ENCODE assay signal across 8 mouse cellular contexts in genomic region chr13:112771447-112772208, GRCm38 (mm10). TPM values are rescaled to one million over a fixed set of nuclear protein-coding genes. Genes with fewer than 3 reads are reported as not detected.
DNase-seq lines count a peak whose midpoint lies in the region; ATAC-seq lines count a peak whose summit lies in the region.
"Had no signal": no experiment of that assay in that cellular context is flagged by ENCODE, and none has a peak within 500 bp of the region (broad histone marks: within the 10 kb centered on the region; RNA-seq: fewer than 3 reads in every experiment).

No protein-coding gene starts in this region.

- peaks cover 17% of the 10 kb centered on the region for H3K4me1 ChIP-seq in kidney, embryonic 15.5 days

- H3K9me3 ChIP-seq in kidney, embryonic 15.5 days (replicated peaks), result peaks cover 8% of the 10 kb centered on the region; the same call in 1 of the 2 replicates

- no peaks in the 10 kb centered on the region for H3K27me3 ChIP-seq in kidney, embryonic 15.5 days

- no peak overlapping the region for H3K4me3 ChIP-seq in kidney, embryonic 15.5 days (replicated peaks)

- no peaks in the 10 kb centered on the region; the same call in 1 of the 2 replicates for H3K36me3 ChIP-seq in kidney, embryonic 15.5 days

- ATAC-seq in kidney, embryonic 15.5 days (replicated peaks; ENCODE audit: low FRiP score), result no peak
- ATAC-seq in granulocyte monocyte progenitor cell, adult 5-6 weeks (replicated peaks; ENCODE audit: poor library complexity, severe bottlenecking), result no peak

- DNase-seq in 3134 (ENCODE audit: extremely low read depth, insufficient read length, low spot score) (peak; percentile 28), 3T3-L1 (ENCODE audit: low read depth, low spot score) (peak; percentile 90)
- peak; percentile 79 for DNase-seq in heart, adult 8-10 months (ENCODE audit: low spot score)
- no peak for DNase-seq in layer of hippocampus, adult 18-20 months (ENCODE audit: low spot score in 2 of 2)
- DNase-seq in cerebellum, postnatal 4 days (ENCODE audit: low spot score in 2 of 2), result no peak
- DNase-seq: retina, postnatal 1 day had no signal

- no peak overlapping the region for H3K9ac ChIP-seq in kidney, embryonic 15.5 days

- 39% methylated on average over 15 of the region's 15 CpGs for WGBS in kidney, embryonic 15.5 days

- peak overlapping the region; percentile 12; the same call in 1 of the 2 replicates for H3K4me2 ChIP-seq in kidney, embryonic 15.5 days

- H3K27ac ChIP-seq in kidney, embryonic 15.5 days, result peak overlapping the region; percentile 34

RNA-seq across cellular contexts. Expression of gene Plpp1, which starts 29.0 kb away (rescaled TPM):
- 10 to 100 TPM; 36.4 to 44.4 (median 39.3) TPM for total RNA-seq in heart, adult 8-10 months (2022)
- polyA plus RNA-seq in kidney, embryonic 15.5 days (2015; fragmentation: Nextera tagmentation; extraction: Ambion mirVana), result 78.7 and 94.8 TPM in 2 replicates
- total RNA-seq in layer of hippocampus, adult 18-20 months (2021), result 10 to 100 TPM; 25.7 to 27.7 TPM
- not detected in 2 replicates for total RNA-seq in granulocyte monocyte progenitor cell, adult 5-6 weeks (2014; fragmentation: Nextera tagmentation)
- total RNA-seq in granulocyte monocyte progenitor cell, adult 5-6 weeks (2017), result not detected in 2 replicates

Comparison
In these comparisons a context has a peak if more than half of its experiments do, and no peak if none do; other contexts are left out.
1. DNase-seq: peak in 3134 (single experiment), 3T3-L1 (single experiment) and heart, adult 8-10 months (single experiment); none in layer of hippocampus, adult 18-20 months (0 of 2) and cerebellum, postnatal 4 days (0 of 2).
2. RNA of gene Plpp1, which starts 29.0 kb away (total RNA-seq): 36.4 to 44.4 TPM in heart, adult 8-10 months and 25.7 to 27.7 TPM in layer of hippocampus, adult 18-20 months; not detected in granulocyte monocyte progenitor cell, adult 5-6 weeks; every median in the first group is over 10 times any median in the second.